Mouse (Mus musculus) embryonic facial prominence, embryonic 12.5 days (tissue): Measurements from ENCODE around the gene Tmem44. TPM values are rescaled to one million over a fixed set of nuclear protein-coding genes. Genes with fewer than 3 reads are reported as not detected.

ENCODE experiments used
- ATAC-seq: fragments of 200-750 bp; cut with Nextera tagmentation; 2 replicates; pipeline ENCODE4 v1.8.0; 2017; ENCODE audit not compliant: insufficient number of reproducible peaks, insufficient read depth, low FRiP score, low TSS enrichment
- H3K27ac ChIP-seq: fragments of 300-500 bp; sonication (generic); 2 replicates; pipeline ENCODE4 v1.5.1; 2016; ENCODE audit warnings: mild to moderate bottlenecking
- H3K27me3 ChIP-seq: fragments of 300-500 bp; sonication (generic); 2 replicates; pipeline ENCODE4 v1.6.1; 2016; ENCODE audit warnings: mild to moderate bottlenecking, moderate library complexity
- H3K36me3 ChIP-seq: fragments of 300-500 bp; sonication (generic); 2 replicates; pipeline ENCODE4 v1.6.1; 2016; ENCODE audit warnings: mild to moderate bottlenecking
- H3K4me1 ChIP-seq: fragments of 300-500 bp; sonication (generic); 2 replicates; pipeline ENCODE4 v1.6.1; 2016
- H3K4me2 ChIP-seq: fragments of 300-500 bp; sonication (generic); replicated peaks from 2 replicates; pipeline ENCODE4 v1.6.1; 2016; ENCODE audit warnings: mild to moderate bottlenecking, moderate library complexity
- H3K4me3 ChIP-seq: fragments of 300-500 bp; sonication (generic); 2 replicates; pipeline ENCODE4 v1.5.1; 2016; ENCODE audit warnings: mild to moderate bottlenecking
- H3K9ac ChIP-seq: fragments of 300-500 bp; sonication (generic); 2 replicates; pipeline ENCODE4 v1.6.1; 2016; ENCODE audit warnings: mild to moderate bottlenecking, moderate library complexity
- H3K9me3 ChIP-seq: fragments of 300-500 bp; sonication (generic); 2 replicates; pipeline ENCODE4 v1.6.1; 2016; ENCODE audit warnings: mild to moderate bottlenecking, moderate library complexity
- WGBS: fragments of 180-500 bp; shearing (Covaris S2); methylation state at CpG from one replicate; pipeline ENCODE4 v1.1.7; 2016; 5-methylcytosine and 5-hydroxymethylcytosine counted together
- polyA plus RNA-seq: library from polyadenylated mRNA; unstranded; fragments of >200 nt; fragmentation: Nextera tagmentation; extraction: Ambion mirVana; gene quantifications from 2 replicates; pipeline ENCODE4 v1.2.1, GENCODE M21; 2016

Tmem44 gene
- polyA plus RNA-seq, 1 experiment from 2014 or later: 39.5 TPM

GRCm38 (mm10) chr16:30531761-30532406 lies 18.8 kb downstream of the Tmem44 start:
- no peak overlapping the region for H3K9ac ChIP-seq
- no peak for ATAC-seq
- peaks cover 29% of the 10 kb centered on the region for H3K36me3 ChIP-seq
- 25% methylated on average over 20 of the region's 20 CpGs for WGBS
- no peaks in the 10 kb centered on the region for H3K27me3 ChIP-seq
- H3K4me2 ChIP-seq: no peak overlapping the region; the same call in 1 of the 2 replicates
- no peak overlapping the region for H3K4me3 ChIP-seq
- H3K9me3 ChIP-seq: no peaks in the 10 kb centered on the region
- H3K27ac ChIP-seq: no peak overlapping the region
- 0 out of 2 replicates have a peak, but pooled peaks cover 4% of the 10 kb centered on the region for H3K4me1 ChIP-seq

DNA sequence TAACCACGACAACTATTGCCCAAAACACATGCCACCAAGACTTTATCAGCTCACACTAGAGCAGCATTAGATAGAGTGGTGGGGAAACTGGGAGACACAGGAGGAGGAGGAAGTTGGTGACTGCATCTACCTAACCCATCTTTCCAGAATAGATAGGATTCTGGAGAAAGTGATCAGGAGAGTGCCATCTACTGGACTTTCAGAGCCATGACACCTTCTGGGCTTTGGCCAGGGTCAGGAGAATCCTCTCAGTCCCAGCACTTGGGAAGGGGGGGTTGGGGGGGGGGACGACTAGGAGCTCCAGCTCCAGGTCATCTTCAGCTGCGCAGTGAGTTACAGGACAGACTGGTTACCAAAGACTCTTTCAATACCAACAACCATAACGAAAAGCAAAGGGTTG lies 19.8 kb downstream of the Tmem44 start:
- 46% methylated on average over 4 of the region's 4 CpGs for WGBS
- Histone ChIP-seq H3K4me1 (0 out of 2 replicates have a peak, but pooled peaks cover 4% of the 10 kb centered on the region), H3K4me2 (no peak overlapping the region), H3K9ac (no peak overlapping the region), H3K9me3 (no peaks in the 10 kb centered on the region), H3K27me3 (no peaks in the 10 kb centered on the region), H3K27ac (no peak overlapping the region), H3K4me3 (no peak overlapping the region), H3K36me3 (peaks cover 30% of the 10 kb centered on the region)
- no peak for ATAC-seq

DNA sequence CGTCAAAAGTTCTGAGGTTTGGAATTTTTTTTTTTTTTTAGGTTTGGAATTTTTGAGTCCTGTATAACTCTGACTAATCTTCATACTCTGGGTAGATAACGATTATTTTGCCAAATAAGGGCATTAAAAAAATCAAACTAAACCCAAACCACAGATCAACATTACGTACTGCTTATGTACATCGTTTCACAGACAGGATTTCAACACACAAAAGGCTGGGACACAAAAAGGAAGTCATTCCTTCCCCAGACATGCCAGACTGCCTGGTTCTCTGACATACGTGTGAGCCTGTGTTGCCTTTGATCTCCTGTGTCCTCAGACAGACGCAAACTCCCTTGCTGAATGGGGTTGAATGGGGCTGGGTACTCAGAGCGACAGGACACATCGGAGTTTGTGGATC lies 22.3 kb downstream of the Tmem44 start:
- no peaks in the 10 kb centered on the region for H3K27me3 ChIP-seq
- no peak overlapping the region for H3K27ac ChIP-seq
- peaks cover 37% of the 10 kb centered on the region for H3K36me3 ChIP-seq
- 0 out of 2 replicates have a peak, but pooled peaks cover 4% of the 10 kb centered on the region for H3K4me1 ChIP-seq
- H3K4me2 ChIP-seq: no peak overlapping the region
- WGBS: 83% methylated on average over 8 of the region's 8 CpGs
- no peak for ATAC-seq
- H3K9ac ChIP-seq: no peak overlapping the region
- no peaks in the 10 kb centered on the region for H3K9me3 ChIP-seq
- H3K4me3 ChIP-seq: no peak overlapping the region

DNA sequence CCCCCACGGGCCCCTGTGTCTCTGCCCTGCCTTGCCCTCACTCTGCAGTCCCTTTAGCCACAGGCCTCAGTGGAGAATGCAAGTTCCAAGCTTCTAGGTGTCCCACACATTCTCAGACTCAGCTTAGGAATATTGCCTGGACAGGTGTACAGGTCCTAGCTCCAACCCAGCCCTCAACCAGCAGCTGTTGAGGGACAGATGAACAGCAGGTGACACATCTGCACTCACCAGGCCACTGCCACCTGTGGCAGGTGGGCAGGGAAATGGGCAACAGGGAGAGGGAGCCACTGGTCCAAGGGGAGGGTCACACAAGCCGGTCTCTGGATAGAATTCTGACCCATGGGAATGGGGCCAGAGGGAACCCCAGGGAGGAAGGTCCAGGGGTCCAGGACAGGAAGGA lies 22.8 kb downstream of the Tmem44 start:
- Histone ChIP-seq H3K36me3 (peaks cover 39% of the 10 kb centered on the region), H3K4me1 (0 out of 2 replicates have a peak, but pooled peaks cover 4% of the 10 kb centered on the region), H3K9me3 (no peaks in the 10 kb centered on the region), H3K9ac (no peak overlapping the region), H3K27ac (no peak overlapping the region), H3K4me2 (no peak overlapping the region), H3K4me3 (no peak overlapping the region), H3K27me3 (no peaks in the 10 kb centered on the region)
- no peak for ATAC-seq
- 76% methylated on average over 2 of the region's 2 CpGs for WGBS

GRCm38 (mm10) chr16:30525756-30526155 lies 24.9 kb downstream of the Tmem44 start:
- Histone ChIP-seq H3K9ac (no peak overlapping the region), H3K27me3 (no peaks in the 10 kb centered on the region), H3K4me3 (no peak overlapping the region), H3K36me3 (peaks cover 48% of the 10 kb centered on the region), H3K9me3 (no peaks in the 10 kb centered on the region), H3K27ac (no peak overlapping the region), H3K4me1 (no peaks in the 10 kb centered on the region), H3K4me2 (no peak overlapping the region)
- WGBS: 84% methylated on average over 14 of the region's 14 CpGs
- ATAC-seq: no peak

- no peak overlapping the region for H3K4me2 ChIP-seq
- H3K9me3 ChIP-seq: no peaks in the 10 kb centered on the region
- no peak overlapping the region for H3K9ac ChIP-seq
- no peak overlapping the region for H3K27ac ChIP-seq
- no peak overlapping the region for H3K4me3 ChIP-seq
- H3K4me1 ChIP-seq: no peaks in the 10 kb centered on the region
- no peaks in the 10 kb centered on the region for H3K27me3 ChIP-seq
- WGBS: 85% methylated on average over 6 of the region's 6 CpGs
- peaks cover 42% of the 10 kb centered on the region for H3K36me3 ChIP-seq
- ATAC-seq: no peak
Measured at GRCm38 (mm10) chr16:30524481-30524880, 26.2 kb downstream of the Tmem44 start.

DNA sequence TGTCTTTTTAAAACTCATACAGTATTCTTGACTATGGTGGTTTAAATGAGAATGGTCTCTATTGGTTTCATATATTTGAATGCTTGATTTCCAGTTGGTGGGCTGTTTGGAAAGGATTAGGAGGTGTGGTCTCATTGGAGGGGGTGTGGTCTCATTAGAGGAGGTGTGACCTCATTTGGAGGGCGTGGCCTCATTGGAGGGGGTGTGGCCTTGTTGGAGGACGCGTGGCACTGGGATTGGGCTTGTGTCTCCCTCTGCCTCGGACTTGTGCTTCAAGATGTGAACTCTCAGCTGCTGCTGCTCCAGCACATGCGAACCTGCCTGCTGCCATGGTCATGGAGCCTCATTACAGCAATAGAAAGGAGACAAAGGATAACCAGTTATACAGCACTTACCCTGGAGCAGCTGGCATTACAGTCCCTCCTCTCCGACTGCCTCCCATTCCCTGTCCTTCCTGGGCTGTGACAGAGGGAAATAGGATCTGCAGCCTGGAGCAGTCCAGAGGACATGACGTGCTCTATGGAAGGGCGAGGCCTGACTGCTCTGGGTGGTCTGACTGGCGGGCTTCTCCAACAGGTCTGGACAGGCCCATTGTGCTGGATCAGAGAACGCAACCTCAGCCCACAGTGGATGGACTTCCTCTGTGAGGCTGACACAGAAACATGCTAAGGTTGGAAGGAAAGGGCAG lies 28.2 kb downstream of the Tmem44 start:
- Histone ChIP-seq H3K4me1 (no peaks in the 10 kb centered on the region), H3K27ac (no peak overlapping the region), H3K27me3 (no peaks in the 10 kb centered on the region), H3K9me3 (no peaks in the 10 kb centered on the region), H3K4me3 (no peak overlapping the region), H3K4me2 (no peak overlapping the region), H3K9ac (no peak overlapping the region), H3K36me3 (peaks cover 26% of the 10 kb centered on the region)
- ATAC-seq: peak; percentile 29; the same call in 1 of the 2 replicates
- 59% methylated on average over 10 of the region's 10 CpGs for WGBS

- no peak overlapping the region for H3K4me2 ChIP-seq
- no peaks in the 10 kb centered on the region for H3K4me1 ChIP-seq
- no peaks in the 10 kb centered on the region for H3K27me3 ChIP-seq
- no peaks in the 10 kb centered on the region for H3K9me3 ChIP-seq
- H3K4me3 ChIP-seq: no peak overlapping the region
- no peak overlapping the region for H3K9ac ChIP-seq
- no peak for ATAC-seq
- H3K27ac ChIP-seq: no peak overlapping the region
- peaks cover 26% of the 10 kb centered on the region for H3K36me3 ChIP-seq
- WGBS: 64% methylated on average over 3 of the region's 3 CpGs
Measured at GRCm38 (mm10) chr16:30521147-30521546, 29.5 kb downstream of the Tmem44 start.

GRCm38 (mm10) chr16:30520361-30520823 lies 30.2 kb downstream of the Tmem44 start:
- H3K9me3 ChIP-seq: 0 out of 2 replicates have a peak, but pooled peaks cover 3% of the 10 kb centered on the region
- H3K4me2 ChIP-seq: no peak overlapping the region
- H3K4me1 ChIP-seq: no peaks in the 10 kb centered on the region
- no peak overlapping the region for H3K27ac ChIP-seq
- H3K36me3 ChIP-seq: peaks cover 27% of the 10 kb centered on the region
- H3K27me3 ChIP-seq: no peaks in the 10 kb centered on the region
- ATAC-seq: no peak
- no peak overlapping the region for H3K9ac ChIP-seq
- 30% methylated on average over 9 of the region's 9 CpGs for WGBS
- no peak overlapping the region for H3K4me3 ChIP-seq

- no peaks in the 10 kb centered on the region for H3K27me3 ChIP-seq
- H3K9ac ChIP-seq: no peak overlapping the region
- H3K27ac ChIP-seq: no peak overlapping the region
- H3K4me1 ChIP-seq: peaks cover under 1% of the 10 kb centered on the region; the same call in 1 of the 2 replicates
- H3K9me3 ChIP-seq: 0 out of 2 replicates have a peak, but pooled peaks cover 3% of the 10 kb centered on the region
- peaks cover 20% of the 10 kb centered on the region; the same call in 1 of the 2 replicates for H3K36me3 ChIP-seq
- no peak overlapping the region for H3K4me2 ChIP-seq
- 77% methylated on average over 9 of the region's 9 CpGs for WGBS
- H3K4me3 ChIP-seq: no peak overlapping the region
- no peak for ATAC-seq
Measured at GRCm38 (mm10) chr16:30518635-30519034, 32.0 kb downstream of the Tmem44 start.

DNA sequence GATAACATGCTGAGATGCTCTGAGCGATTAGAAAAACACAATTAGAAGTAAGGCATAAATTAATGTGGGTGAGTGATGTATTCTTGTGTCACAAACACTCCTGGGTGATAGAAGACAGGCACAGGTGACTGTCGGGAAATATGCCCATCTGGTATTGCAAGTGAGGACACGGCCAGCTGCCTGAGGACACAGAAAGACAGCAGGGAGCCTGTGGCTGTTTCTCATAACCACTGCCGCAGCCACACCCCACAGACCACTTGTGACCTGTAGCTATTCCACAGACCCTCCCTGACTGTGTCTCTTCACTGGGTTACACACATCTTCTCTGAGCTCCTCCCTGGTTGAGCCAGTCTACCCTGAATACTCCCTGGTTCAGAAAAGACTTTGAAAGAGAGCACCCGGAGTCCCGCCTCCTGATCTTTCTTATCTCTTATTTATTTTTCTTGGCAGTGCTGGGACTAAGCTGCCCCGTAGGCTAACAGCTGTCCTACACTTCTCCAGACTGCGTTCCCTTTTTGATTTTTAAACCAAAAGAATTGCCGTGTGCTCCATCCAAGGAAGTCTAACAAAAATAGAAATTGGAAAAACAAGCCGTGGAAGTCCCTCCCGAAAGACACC lies 32.9 kb downstream of the Tmem44 start:
- Histone ChIP-seq H3K4me3 (no peak overlapping the region), H3K9ac (no peak overlapping the region), H3K4me2 (no peak overlapping the region), H3K27ac (no peak overlapping the region), H3K4me1 (peaks cover 2% of the 10 kb centered on the region; the same call in 1 of the 2 replicates), H3K27me3 (no peaks in the 10 kb centered on the region), H3K9me3 (0 out of 2 replicates have a peak, but pooled peaks cover 3% of the 10 kb centered on the region), H3K36me3 (peaks cover 17% of the 10 kb centered on the region; the same call in 1 of the 2 replicates)
- no peak for ATAC-seq
- WGBS: 57% methylated on average over 11 of the region's 11 CpGs
